Mouse (Mus musculus): ENCODE data around the gene Cfap57.

GRCm38 (mm10) chr4:118620967-118621320, 367 bp upstream of the Cfap57 start:
- no peak for TF ChIP-seq POLR2A (IDR thresholded peaks at IDR 0.05; ENCODE audit: borderline replicate concordance, extremely low read depth, insufficient read depth, insufficient read length, poor library complexity, severe bottlenecking)
- no peak for TF ChIP-seq CTCF (IDR thresholded peaks at IDR 0.05; ENCODE audit: borderline replicate concordance, extremely low read depth, insufficient read depth, insufficient read length)

Measured in brain, embryonic 14.5 days (tissue).